Mouse (Mus musculus) heart, postnatal 0 days (tissue): ENCODE results near the gene Foxi1. TPM values are rescaled to one million over a fixed set of nuclear protein-coding genes. Genes with fewer than 3 reads are reported as not detected.

Experiments
- ATAC-seq: fragments of 200-750 bp; cut with Nextera tagmentation; 2 replicates; pipeline ENCODE4 v1.8.0; 2017; ENCODE audit warnings: low read depth, moderate number of reproducible peaks, moderate library complexity; ENCODE audit not compliant: insufficient read depth
- DNase-seq: peaks from one replicate; pipeline ENCODE4 v3.0.0-alpha.2; 2016; ENCODE audit warnings: low spot score
- H3K27ac ChIP-seq: fragments of 300-500 bp; sonication (generic); 2 replicates; pipeline ENCODE4 v1.5.1; 2014; ENCODE audit warnings: low read depth, mild to moderate bottlenecking
- H3K27me3 ChIP-seq: fragments of 300-500 bp; sonication (generic); 2 replicates; pipeline ENCODE4 v1.6.1; 2014; ENCODE audit warnings: low read length, mixed read lengths; ENCODE audit not compliant: control insufficient read depth, insufficient read depth
- H3K36me3 ChIP-seq: fragments of 300-500 bp; sonication (generic); replicated peaks from 2 replicates; pipeline ENCODE4 v1.6.1; 2014; ENCODE audit warnings: low read length, mixed read lengths; ENCODE audit not compliant: control insufficient read depth, insufficient read depth
- H3K4me1 ChIP-seq: fragments of 300-500 bp; sonication (generic); 2 replicates; pipeline ENCODE4 v1.6.1; 2014; ENCODE audit warnings: antibody characterized with exemption; ENCODE audit not compliant: control insufficient read depth, insufficient read depth
- H3K4me2 ChIP-seq: fragments of 300-500 bp; sonication (generic); 2 replicates; pipeline ENCODE4 v1.6.1; 2014; ENCODE audit warnings: low read depth, mild to moderate bottlenecking, low read length, moderate library complexity
- H3K4me3 ChIP-seq: fragments of 300-500 bp; sonication (generic); 2 replicates; pipeline ENCODE4 v1.5.1; 2014; ENCODE audit warnings: low read depth, low read length
- H3K9ac ChIP-seq: fragments of 300-500 bp; sonication (generic); replicated peaks from 2 replicates; pipeline ENCODE4 v1.6.1; 2014; ENCODE audit warnings: low read depth, low read length, mixed read lengths
- H3K9me3 ChIP-seq: fragments of 300-500 bp; sonication (generic); replicated peaks from 2 replicates; pipeline ENCODE4 v1.6.1; 2016; ENCODE audit warnings: low read length; ENCODE audit not compliant: control insufficient read depth
- CTCF ChIP-seq: IDR thresholded peaks from 2 replicates; pipeline ENCODE4 v1.5.1; 2016; ENCODE audit warnings: antibody characterized with exemption, control low read depth, low read depth
- EP300 ChIP-seq: IDR thresholded peaks from 2 replicates; pipeline ENCODE4 v1.6.1; 2016; ENCODE audit warnings: antibody characterized with exemption, low read depth
- WGBS: fragments of 180-500 bp; shearing (Covaris S2); extraction: QIAGEN DNeasy Blood & Tissue Kit; methylation state at CpG from one replicate; pipeline ENCODE4 v1.1.7; 2014; 5-methylcytosine and 5-hydroxymethylcytosine counted together
- polyA plus RNA-seq: library from polyadenylated mRNA; unstranded; fragments of >200 nt; fragmentation: Nextera tagmentation; extraction: Ambion mirVana; gene quantifications from 2 replicates; pipeline ENCODE4 v1.2.1, GENCODE M21; 2015
- total RNA-seq: library from RNA; depleted of rRNA; stranded (reverse); fragments of >200 nt; gene quantifications from 2 replicates; pipeline ENCODE4 v1.2.3, GENCODE M21; 2014; ENCODE audit warnings: low replicate concordance; rRNA removed

Gene Foxi1
- total and polyA plus RNA-seq, 2 experiments from 2014 or later, result not detected

DNA sequence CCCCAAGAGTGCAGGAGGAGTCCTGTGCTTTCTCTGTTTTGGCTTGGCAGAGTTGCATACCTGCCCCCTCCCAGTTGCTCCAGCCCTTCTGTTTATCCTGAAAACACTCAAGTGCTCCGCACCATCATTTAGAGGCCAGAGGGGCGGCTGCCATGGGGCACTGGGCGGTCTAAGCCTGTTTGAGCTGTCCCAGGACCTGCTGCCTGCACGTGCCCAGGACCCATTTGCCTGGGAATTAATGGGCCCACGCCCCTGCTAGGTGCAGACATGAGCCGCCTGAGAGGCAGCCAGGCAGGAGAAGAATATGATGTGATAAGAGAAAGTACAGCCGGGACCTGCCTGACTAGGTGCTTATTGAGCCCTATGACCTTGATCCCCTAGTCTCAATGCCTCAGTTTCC is 52.7 kb downstream of the Foxi1 start:
- DNase-seq, result no peak
- no peaks in the 10 kb centered on the region for H3K4me1 ChIP-seq
- TF ChIP-seq CTCF (no peak), EP300 (no peak)
- H3K9ac ChIP-seq, result no peak overlapping the region
- H3K27ac ChIP-seq, result no peak overlapping the region
- no peak overlapping the region for H3K4me3 ChIP-seq
- no peaks in the 10 kb centered on the region for H3K27me3 ChIP-seq
- H3K4me2 ChIP-seq, result no peak overlapping the region
- ATAC-seq, result no peak
- 61% methylated on average over 7 of the region's 7 CpGs for WGBS
- no peaks in the 10 kb centered on the region for H3K9me3 ChIP-seq
- no peaks in the 10 kb centered on the region for H3K36me3 ChIP-seq

Other genes starting within 250 kb of the Foxi1 start
- 1.5 and 1.6 TPM in 2 replicates for gene Kcnmb1, start 245.1 kb downstream of the Foxi1 start, total RNA-seq
- 0.41 and 0.44 TPM in 2 replicates for gene Kcnmb1, start 245.1 kb downstream of the Foxi1 start, polyA plus RNA-seq
- gene Kcnip1, start 214.9 kb downstream of the Foxi1 start, total RNA-seq, result not detected in 2 replicates
- 0.05 TPM in 1 of 2 replicates, not detected in the other for gene Kcnip1, start 214.9 kb downstream of the Foxi1 start, polyA plus RNA-seq
- 0.08 and 1.6 TPM in 2 replicates for gene Lcp2, start 161.2 kb downstream of the Foxi1 start, total RNA-seq
- gene Lcp2, start 161.2 kb downstream of the Foxi1 start, polyA plus RNA-seq, result 0.63 and 0.88 TPM in 2 replicates
- not detected in 2 replicates for gene 4930469K13Rik, start 109.5 kb downstream of the Foxi1 start, total RNA-seq
- not detected in 2 replicates for gene 4930469K13Rik, start 109.5 kb downstream of the Foxi1 start, polyA plus RNA-seq
- not detected in 2 replicates for gene Fam196b, start 106.7 kb upstream of the Foxi1 start, total RNA-seq
- gene Fam196b, start 106.7 kb upstream of the Foxi1 start, polyA plus RNA-seq, result not detected in 2 replicates